Mouse (Mus musculus): Measurements from ENCODE around the gene Hebp2.

GRCm38 (mm10) chr10:18545813-18546235 is at the start of gene Hebp2:
- TF ChIP-seq EP300 (IDR thresholded peaks at IDR 0.05; ENCODE audit: low read depth) (no peak), CTCF (IDR thresholded peaks at IDR 0.05; ENCODE audit: low read depth) (peak; percentile 60)
